Mouse (Mus musculus) liver, postnatal 0 days (tissue): Measurements from ENCODE around the gene 2310022A10Rik. TPM values are rescaled to one million over a fixed set of nuclear protein-coding genes. Genes with fewer than 3 reads are reported as not detected.
A peak's percentile ranks its signal among the peaks of the same experiment; 100 is the strongest.

Experiments used
- ATAC-seq: fragments of 200-750 bp; cut with Nextera tagmentation; 2 replicates; pipeline ENCODE4 v1.8.0; 2017; ENCODE audit warnings: mild to moderate bottlenecking, moderate library complexity
- DNase-seq: peaks from one replicate; pipeline ENCODE4 v3.0.0-alpha.2; 2016
- H3K27ac ChIP-seq: fragments of 300-500 bp; sonication (generic); 2 replicates; pipeline ENCODE4 v1.5.1; 2014; ENCODE audit warnings: antibody characterized with exemption, moderate library complexity, mild to moderate bottlenecking, low read depth
- H3K27me3 ChIP-seq: fragments of 300-500 bp; sonication (generic); 2 replicates; pipeline ENCODE4 v1.6.1; 2014; ENCODE audit warnings: low read length, control low read depth, mixed read lengths; ENCODE audit not compliant: insufficient read depth
- H3K36me3 ChIP-seq: fragments of 300-500 bp; sonication (generic); replicated peaks from 2 replicates; pipeline ENCODE4 v1.6.1; 2014; ENCODE audit warnings: mild to moderate bottlenecking, control low read depth, low read length, moderate library complexity, mixed read lengths; ENCODE audit not compliant: insufficient read depth
- H3K4me1 ChIP-seq: fragments of 300-500 bp; sonication (generic); 2 replicates; pipeline ENCODE4 v1.6.1; 2014; ENCODE audit warnings: antibody characterized with exemption, mild to moderate bottlenecking, control low read depth; ENCODE audit not compliant: insufficient read depth
- H3K4me2 ChIP-seq: fragments of 300-500 bp; sonication (generic); 2 replicates; pipeline ENCODE4 v1.6.1; 2014; ENCODE audit warnings: low read depth, mild to moderate bottlenecking, low read length, moderate library complexity, mixed read lengths
- H3K4me3 ChIP-seq: fragments of 300-500 bp; sonication (generic); 2 replicates; pipeline ENCODE4 v1.5.1; 2014; ENCODE audit warnings: low read depth, low read length
- H3K9ac ChIP-seq: fragments of 300-500 bp; sonication (generic); replicated peaks from 2 replicates; pipeline ENCODE4 v1.6.1; 2014; ENCODE audit warnings: mild to moderate bottlenecking, moderate library complexity
- H3K9me3 ChIP-seq: fragments of 300-500 bp; sonication (generic); 2 replicates; pipeline ENCODE4 v1.6.1; 2016; ENCODE audit warnings: mild to moderate bottlenecking, control low read depth, low read length, mixed read lengths
- CTCF ChIP-seq: sonication (generic); IDR thresholded peaks from 2 replicates; pipeline ENCODE4 v1.5.1; 2016; ENCODE audit warnings: antibody characterized with exemption, low read depth
- EP300 ChIP-seq: IDR thresholded peaks from 2 replicates; pipeline ENCODE4 v1.6.1; 2016; ENCODE audit warnings: antibody characterized with exemption, low read depth, mild to moderate bottlenecking
- WGBS: fragments of 180-500 bp; shearing (Covaris S2); extraction: QIAGEN DNeasy Blood & Tissue Kit; methylation state at CpG from one replicate; pipeline ENCODE4 v1.1.7; 2014; ENCODE audit not compliant: insufficient replicate concordance; 5-methylcytosine and 5-hydroxymethylcytosine counted together
- polyA plus RNA-seq: library from polyadenylated mRNA; unstranded; fragments of >200 nt; fragmentation: Nextera tagmentation; extraction: Ambion mirVana; gene quantifications from 2 replicates; pipeline ENCODE4 v1.2.1, GENCODE M21; 2015

The 2310022A10Rik gene
- polyA plus RNA-seq, 1 experiment from 2014 or later, result 8.6 TPM

GRCm38 (mm10) chr7:27590566-27591213 lies 37.7 kb downstream of the 2310022A10Rik start:
- DNase-seq (no peak), ATAC-seq (no peak)
- WGBS, result 61% methylated on average over 4 of the region's 4 CpGs
- Histone ChIP-seq H3K27ac (peak overlapping the region; percentile 94), H3K4me3 (peak overlapping the region; percentile 69), H3K27me3 (no peaks in the 10 kb centered on the region), H3K9me3 (no peaks in the 10 kb centered on the region), H3K9ac (peak overlapping the region; percentile 80), H3K36me3 (peaks cover 4% of the 10 kb centered on the region), H3K4me1 (peaks cover 34% of the 10 kb centered on the region), H3K4me2 (peak overlapping the region; percentile 72)
- TF ChIP-seq EP300 (no peak), CTCF (peak; percentile 42)

DNA sequence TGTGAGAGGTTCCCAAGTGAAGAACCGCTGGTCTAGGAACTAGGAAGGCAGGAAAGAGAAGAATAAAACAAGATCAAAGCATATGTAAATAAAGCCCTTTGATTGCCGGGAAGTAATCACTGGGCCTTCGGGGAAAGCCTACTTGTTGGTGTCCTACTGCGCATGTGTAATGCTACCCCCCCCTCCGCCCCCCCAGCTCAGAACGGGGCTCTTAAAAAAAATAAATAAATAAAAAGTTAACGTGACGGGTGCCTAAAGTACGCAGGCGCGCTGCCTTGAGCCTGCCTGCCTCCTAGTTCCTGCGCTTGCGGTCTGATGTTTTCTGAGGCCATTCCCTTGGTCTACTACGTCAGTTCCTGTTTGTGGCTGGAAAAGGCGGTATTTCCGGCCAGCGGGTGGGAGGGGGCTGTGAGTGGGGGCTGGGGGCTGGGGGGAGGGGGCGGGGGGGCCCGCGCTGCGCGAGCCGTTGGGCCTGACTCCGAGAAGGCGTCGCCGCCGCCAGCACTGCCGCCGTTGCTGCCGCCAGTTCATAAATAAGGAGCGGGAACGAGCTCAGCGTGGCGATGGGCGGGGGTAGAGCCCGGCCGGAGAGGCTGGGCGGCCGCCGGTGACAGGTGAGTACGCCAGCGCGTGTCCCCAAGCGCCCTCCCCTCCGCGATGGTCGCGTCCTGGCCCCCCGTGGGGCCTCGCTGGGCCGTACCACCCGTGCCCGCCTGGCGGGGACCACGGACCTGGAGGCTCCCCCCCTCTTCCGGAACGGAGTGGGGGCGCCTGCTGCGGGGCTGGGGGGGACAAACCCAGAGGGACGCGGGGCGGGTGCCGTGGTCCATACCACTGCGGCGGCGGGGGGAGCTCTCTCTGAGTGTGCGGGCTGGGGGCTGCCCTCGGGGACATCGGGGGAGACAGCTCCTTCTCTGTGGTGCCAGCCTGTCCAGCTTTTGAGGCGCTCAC lies 38.5 kb downstream of the 2310022A10Rik start, which contains the start of gene Akt2:
Akt2 (plus strand) TSS at position 287 of the 951 bp plus-strand sequence.
- Histone ChIP-seq H3K9me3 (no peaks in the 10 kb centered on the region), H3K27ac (peak within 1 kb of the TSS; percentile 94), H3K4me1 (peaks cover 42% of the 10 kb centered on the region), H3K27me3 (no peaks in the 10 kb centered on the region), H3K4me3 (peak within 1 kb of the TSS; percentile 69), H3K9ac (peak within 1 kb of the TSS; percentile 80), H3K36me3 (peaks cover 4% of the 10 kb centered on the region), H3K4me2 (peak within 1 kb of the TSS; percentile 72)
- ATAC-seq (peak; percentile 88), DNase-seq (peak; percentile 90)
- TF ChIP-seq CTCF (no peak), EP300 (peak; percentile 66; the same call in 1 of the 2 replicates)
- under 1% methylated on average over 33 of the region's 71 CpGs for WGBS

GRCm38 (mm10) chr7:27592217-27592929 lies 39.3 kb downstream of the 2310022A10Rik start:
- WGBS, result 2% methylated on average over 17 of the region's 17 CpGs
- peaks cover 50% of the 10 kb centered on the region for H3K4me1 ChIP-seq

GRCm38 (mm10) chr7:27592934-27593645 lies 40.1 kb downstream of the 2310022A10Rik start:
- Histone ChIP-seq H3K9ac (peak overlapping the region; percentile 80), H3K9me3 (no peaks in the 10 kb centered on the region), H3K4me2 (peak overlapping the region; percentile 72), H3K27me3 (no peaks in the 10 kb centered on the region), H3K4me3 (peak overlapping the region; percentile 69), H3K36me3 (peaks cover 4% of the 10 kb centered on the region), H3K27ac (peak overlapping the region; percentile 94), H3K4me1 (peaks cover 55% of the 10 kb centered on the region)
- peak; percentile 17 for ATAC-seq
- WGBS, result 48% methylated on average over 12 of the region's 12 CpGs
- peak; percentile 36 for DNase-seq
- TF ChIP-seq EP300, result no peak
- no peak for TF ChIP-seq CTCF

More at GRCm38 (mm10) chr7:27592217-27592929, 39.3 kb downstream of the 2310022A10Rik start:
- H3K4me3 ChIP-seq, result peak overlapping the region; percentile 69
- peak; percentile 43 for DNase-seq
- H3K27me3 ChIP-seq, result no peaks in the 10 kb centered on the region
- H3K36me3 ChIP-seq, result peaks cover 4% of the 10 kb centered on the region
- H3K27ac ChIP-seq, result peak overlapping the region; percentile 94
- no peak for TF ChIP-seq EP300
- TF ChIP-seq CTCF, result no peak
- H3K4me2 ChIP-seq, result peak overlapping the region; percentile 72
- no peaks in the 10 kb centered on the region for H3K9me3 ChIP-seq
- peak overlapping the region; percentile 80 for H3K9ac ChIP-seq
- peak; percentile 24 for ATAC-seq

- H3K27me3 ChIP-seq, result no peaks in the 10 kb centered on the region
- H3K4me1 ChIP-seq, result peaks cover 62% of the 10 kb centered on the region
- 0 out of 2 replicates have a peak overlapping the region, but pooled peaks have one; percentile 26 for H3K9ac ChIP-seq
- no peak for TF ChIP-seq CTCF
- TF ChIP-seq EP300, result no peak
- no peak for DNase-seq
- ATAC-seq, result no peak
- no peak overlapping the region for H3K4me2 ChIP-seq
- 69% methylated on average over 10 of the region's 10 CpGs for WGBS
- H3K27ac ChIP-seq, result peak overlapping the region; percentile 34; the same call in 1 of the 2 replicates
- no peaks in the 10 kb centered on the region for H3K9me3 ChIP-seq
- peaks cover 4% of the 10 kb centered on the region for H3K36me3 ChIP-seq
- no peak overlapping the region for H3K4me3 ChIP-seq
Measured at GRCm38 (mm10) chr7:27596586-27597503, 43.8 kb downstream of the 2310022A10Rik start.
